Mouse (Mus musculus): ENCODE data around the gene Sncb.

- TF ChIP-seq CTCF (IDR thresholded peaks at IDR 0.05; ENCODE audit: low read depth, low read length) (no peak), POLR2A (IDR thresholded peaks at IDR 0.05; ENCODE audit: borderline replicate concordance, low read depth, low read length) (no peak)
These were observed 859 bp downstream of the Sncb start for GRCm38 (mm10) chr13:54765281-54766191.
